Mouse (Mus musculus) G1E (cell line): ENCODE results near the gene Aprt.

Experiments
- CTCF ChIP-seq: IDR thresholded peaks from 2 replicates; pipeline ENCODE4 v1.5.1; 2012; ENCODE audit warnings: low read depth, low read length, inconsistent platforms, mixed read lengths
- GATA1 ChIP-seq: IDR thresholded peaks from 2 replicates; pipeline ENCODE4 v1.6.1; 2012; ENCODE audit warnings: borderline replicate concordance, low read length, inconsistent platforms, mixed read lengths
- TAL1 ChIP-seq: conservative IDR thresholded peaks from 2 replicates; pipeline ENCODE4 v1.6.1; 2012; ENCODE audit warnings: low read depth, low read length, inconsistent platforms, mixed read lengths

DNA sequence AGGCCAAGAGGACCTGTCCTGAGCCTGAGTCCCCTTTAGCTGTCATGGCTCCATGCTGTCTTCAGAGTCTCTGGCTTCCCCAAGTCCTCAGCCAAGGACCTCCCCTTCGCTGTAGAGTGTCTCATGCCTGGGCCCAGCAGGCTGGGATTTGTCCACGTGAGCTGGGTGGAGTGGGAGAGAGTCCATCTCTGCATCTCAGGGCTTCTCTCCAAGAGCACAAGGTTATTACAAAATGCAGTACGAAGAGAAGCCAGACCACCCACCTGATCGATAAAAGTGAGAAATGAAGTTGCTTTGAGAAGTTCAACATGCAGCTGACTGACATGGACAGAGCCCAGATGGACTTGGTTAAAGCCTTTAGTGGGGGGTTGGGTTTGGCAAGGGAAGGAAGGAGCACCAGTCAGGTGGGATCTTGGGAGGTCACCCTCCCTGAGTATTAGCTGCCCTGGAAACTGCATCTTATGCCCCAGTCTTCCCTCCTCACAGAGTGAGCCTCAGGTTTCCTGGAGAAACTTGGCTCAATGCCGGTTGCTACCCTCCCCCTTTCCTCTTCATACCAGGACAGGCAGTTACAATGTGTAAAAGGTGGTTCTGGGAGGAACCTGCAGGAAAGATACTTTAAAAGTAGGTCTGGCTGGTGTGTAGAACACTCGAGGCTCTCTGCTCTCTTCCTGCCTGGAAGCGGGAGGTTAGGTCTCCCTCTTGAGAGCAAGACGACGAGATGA is 39.6 kb upstream of the Aprt start:
- TF ChIP-seq CTCF (no peak), GATA1 (no peak), TAL1 (no peak)
